ENCODE assay signal across 8 mouse cellular contexts in the genomic region with DNA sequence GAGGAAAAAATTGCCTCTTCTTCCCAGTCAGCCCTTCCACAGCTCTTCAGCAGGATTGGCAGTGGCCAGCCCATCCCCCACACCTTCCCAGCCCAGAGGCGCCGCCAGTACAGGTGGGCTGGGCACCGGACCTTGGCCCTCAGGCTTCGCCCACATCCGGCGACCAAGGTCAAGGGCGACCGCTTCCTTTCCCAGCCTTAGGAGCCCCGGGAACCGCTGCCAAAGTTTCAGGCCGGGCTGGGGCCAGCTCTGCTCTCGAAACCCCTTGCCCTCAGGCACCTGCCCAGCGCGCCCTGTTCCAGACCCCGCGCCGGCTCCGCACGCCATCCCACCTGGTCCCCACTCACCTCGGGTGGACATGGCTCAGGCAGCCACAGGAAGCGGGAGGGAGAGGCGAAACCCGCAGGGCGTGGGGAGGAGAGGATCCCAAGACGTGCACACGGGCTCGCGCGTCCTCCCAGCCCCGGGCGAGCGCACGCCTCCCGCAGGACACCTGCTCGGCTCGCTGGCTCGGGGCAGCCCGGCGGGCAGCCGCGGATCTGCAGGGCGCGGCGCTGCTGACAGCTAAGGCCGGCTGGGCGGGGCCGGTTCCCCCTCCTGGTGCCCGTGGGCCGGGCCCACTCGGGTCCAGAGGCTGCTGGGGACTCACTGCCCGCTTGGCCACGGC. TPM values are rescaled to one million over a fixed set of nuclear protein-coding genes. Genes with fewer than 3 reads are reported as not detected.
DNase-seq lines count a peak whose midpoint lies in the region; ATAC-seq and TF ChIP-seq lines count a peak whose summit lies in the region.

A gene (minus strand): TSS at position 574 of the 667 bp plus-strand sequence.

- no peak for TF ChIP-seq CTCF in spleen, adult 2 months (IDR thresholded peaks at IDR 0.05; ENCODE audit: extremely low read depth, insufficient read depth, insufficient read length, insufficient replicate concordance)

- peak within 1 kb of the TSS; percentile 52 for H3K4me3 ChIP-seq in embryonic facial prominence, embryonic 15.5 days (replicated peaks)
- H3K4me3 ChIP-seq in heart, embryonic 12.5 days = peak within 1 kb of the TSS; percentile 64
- peak within 1 kb of the TSS; percentile 50 for H3K4me3 ChIP-seq in limb, embryonic 12.5 days (replicated peaks)
- peak within 1 kb of the TSS; percentile 46 for H3K4me3 ChIP-seq in midbrain, embryonic 11.5 days (ENCODE audit: low read depth, low read length)
- H3K4me3 ChIP-seq in spleen, adult 2 months (ENCODE audit: extremely low read depth, insufficient read depth, insufficient read length) = peak within 1 kb of the TSS; percentile 69

- H3K4me1 ChIP-seq in embryonic facial prominence, embryonic 15.5 days = peaks cover 14% of the 10 kb centered on the region
- H3K4me1 ChIP-seq in heart, embryonic 12.5 days (replicated peaks) = peaks cover 12% of the 10 kb centered on the region
- H3K4me1 ChIP-seq in limb, embryonic 12.5 days (replicated peaks) = peaks cover 11% of the 10 kb centered on the region
- peaks cover 4% of the 10 kb centered on the region for H3K4me1 ChIP-seq in midbrain, embryonic 11.5 days (ENCODE audit: control insufficient read depth, insufficient read depth, low read length)
- peaks cover 6% of the 10 kb centered on the region for H3K4me1 ChIP-seq in spleen, adult 2 months (ENCODE audit: control insufficient read depth, insufficient read depth, insufficient read length)

- no peak within 1 kb of the TSS for H3K27ac ChIP-seq in embryonic facial prominence, embryonic 15.5 days (replicated peaks)
- H3K27ac ChIP-seq in heart, embryonic 12.5 days (ENCODE audit: poor library complexity, severe bottlenecking) = no peak within 1 kb of the TSS; the same call in 1 of the 2 replicates
- no peak within 1 kb of the TSS for H3K27ac ChIP-seq in limb, embryonic 12.5 days
- no peak within 1 kb of the TSS for H3K27ac ChIP-seq in midbrain, embryonic 11.5 days (ENCODE audit: low read depth, low read length)
- peak within 1 kb of the TSS; percentile 37; the same call in 1 of the 2 replicates for H3K27ac ChIP-seq in spleen, adult 2 months (ENCODE audit: insufficient read depth, low read length)

- ATAC-seq in embryonic facial prominence, embryonic 15.5 days (ENCODE audit: insufficient number of reproducible peaks, low FRiP score, low TSS enrichment, low read depth) = peak; percentile 57
- ATAC-seq in heart, embryonic 12.5 days (ENCODE audit: insufficient number of reproducible peaks, low FRiP score) = peak; percentile 69; the same call in 1 of the 2 replicates
- no peak for ATAC-seq in limb, embryonic 12.5 days (ENCODE audit: insufficient number of reproducible peaks, insufficient read depth, low FRiP score, low TSS enrichment, low read depth)
- ATAC-seq in midbrain, embryonic 11.5 days (ENCODE audit: low FRiP score) = peak; percentile 62

- peak; percentile 49 for DNase-seq in 416B (ENCODE audit: low read depth)
- peak; percentile 80 for DNase-seq in adrenal gland, postnatal 14 days
- DNase-seq in kidney, adult 9 months = peak; percentile 91
- peak; percentile 89 for DNase-seq in midbrain, embryonic 11.5 days (ENCODE audit: low spot score, missing footprints)
- DNase-seq in spleen, adult 2 months (ENCODE audit: low read depth in 1 of 2, low spot score in 2 of 2) = peak in 1 of 2 experiments; percentile 30

- TF ChIP-seq POLR2A in spleen, adult 2 months (IDR thresholded peaks at IDR 0.05; ENCODE audit: low read depth, low read length) = no peak

- H3K4me2 ChIP-seq in embryonic facial prominence, embryonic 15.5 days (replicated peaks) = peak within 1 kb of the TSS; percentile 99
- peak within 1 kb of the TSS; percentile 91 for H3K4me2 ChIP-seq in heart, embryonic 12.5 days
- H3K4me2 ChIP-seq in limb, embryonic 12.5 days = peak within 1 kb of the TSS; percentile 98
- H3K4me2 ChIP-seq in midbrain, embryonic 11.5 days = peak within 1 kb of the TSS; percentile 90

- peaks cover 24% of the 10 kb centered on the region for H3K27me3 ChIP-seq in embryonic facial prominence, embryonic 15.5 days
- peaks cover 25% of the 10 kb centered on the region for H3K27me3 ChIP-seq in heart, embryonic 12.5 days (replicated peaks)
- H3K27me3 ChIP-seq in limb, embryonic 12.5 days = peaks cover 57% of the 10 kb centered on the region
- peaks cover 7% of the 10 kb centered on the region; the same call in 1 of the 2 replicates for H3K27me3 ChIP-seq in midbrain, embryonic 11.5 days (ENCODE audit: control insufficient read depth, insufficient read depth, low read length)
- peaks cover 4% of the 10 kb centered on the region for H3K27me3 ChIP-seq in spleen, adult 2 months (ENCODE audit: control insufficient read depth, insufficient read depth, low read length)

- no peaks in the 10 kb centered on the region for H3K36me3 ChIP-seq in embryonic facial prominence, embryonic 15.5 days
- H3K36me3 ChIP-seq in heart, embryonic 12.5 days = no peaks in the 10 kb centered on the region
- H3K36me3 ChIP-seq in limb, embryonic 12.5 days = no peaks in the 10 kb centered on the region
- no peaks in the 10 kb centered on the region for H3K36me3 ChIP-seq in midbrain, embryonic 11.5 days (ENCODE audit: control insufficient read depth, insufficient read depth, low read length)
- H3K36me3 ChIP-seq in spleen, adult 2 months (ENCODE audit: control insufficient read depth, insufficient read depth, low read length) = no peaks in the 10 kb centered on the region

- no peaks in the 10 kb centered on the region for H3K9me3 ChIP-seq in embryonic facial prominence, embryonic 15.5 days (replicated peaks)
- no peaks in the 10 kb centered on the region for H3K9me3 ChIP-seq in heart, embryonic 12.5 days (replicated peaks)
- no peaks in the 10 kb centered on the region for H3K9me3 ChIP-seq in limb, embryonic 12.5 days
- H3K9me3 ChIP-seq in midbrain, embryonic 11.5 days (ENCODE audit: control insufficient read depth, low read length) = no peaks in the 10 kb centered on the region

- under 1% methylated on average over 52 of the region's 52 CpGs for WGBS in embryonic facial prominence, embryonic 15.5 days
- under 1% methylated on average over 52 of the region's 52 CpGs for WGBS in heart, embryonic 12.5 days
- WGBS in limb, embryonic 12.5 days = under 1% methylated on average over 52 of the region's 52 CpGs
- WGBS in midbrain, embryonic 11.5 days = 2% methylated on average over 52 of the region's 52 CpGs
- WGBS in spleen, adult 2 months = under 1% methylated on average over 52 of the region's 52 CpGs

- H3K9ac ChIP-seq in embryonic facial prominence, embryonic 15.5 days = peak within 1 kb of the TSS; percentile 27
- peak within 1 kb of the TSS; percentile 79 for H3K9ac ChIP-seq in heart, embryonic 12.5 days
- peak within 1 kb of the TSS; percentile 52 for H3K9ac ChIP-seq in limb, embryonic 12.5 days (replicated peaks)
- H3K9ac ChIP-seq in midbrain, embryonic 11.5 days (ENCODE audit: low read length) = peak within 1 kb of the TSS; percentile 52

RNA-seq across cellular contexts. Expression of the gene that starts here (rescaled TPM):
- 68.8 and 95.8 TPM in 2 replicates for total RNA-seq in adrenal gland, postnatal 14 days (2021)
- 67.7 and 71.3 TPM in 2 replicates for polyA plus RNA-seq in embryonic facial prominence, embryonic 15.5 days (2015; fragmentation: Nextera tagmentation; extraction: Ambion mirVana)
- polyA plus RNA-seq in heart, embryonic 12.5 days (2016; fragmentation: Nextera tagmentation; extraction: Ambion mirVana) = 53.4 and 53.5 TPM in 2 replicates
- polyA plus RNA-seq in limb, embryonic 12.5 days (2016; fragmentation: Nextera tagmentation; extraction: Ambion mirVana) = 22.1 and 26.1 TPM in 2 replicates
- 18.3 and 21.7 TPM in 2 replicates for polyA plus RNA-seq in midbrain, embryonic 11.5 days (2014; fragmentation: Nextera tagmentation; extraction: Ambion mirVana)
- polyA plus RNA-seq in spleen, adult 2 months (2012; rRNA removed) = 53.8 and 62.0 TPM in 2 replicates

Comparison
In these comparisons a context has a peak if more than half of its experiments do, and no peak if none do; other contexts are left out.
1. H3K9ac ChIP-seq: peak in every context shown above with its lines; median percentile 79 in heart, embryonic 12.5 days; 52 in limb, embryonic 12.5 days; 52 in midbrain, embryonic 11.5 days; 27 in embryonic facial prominence, embryonic 15.5 days.